In the genomic region with DNA sequence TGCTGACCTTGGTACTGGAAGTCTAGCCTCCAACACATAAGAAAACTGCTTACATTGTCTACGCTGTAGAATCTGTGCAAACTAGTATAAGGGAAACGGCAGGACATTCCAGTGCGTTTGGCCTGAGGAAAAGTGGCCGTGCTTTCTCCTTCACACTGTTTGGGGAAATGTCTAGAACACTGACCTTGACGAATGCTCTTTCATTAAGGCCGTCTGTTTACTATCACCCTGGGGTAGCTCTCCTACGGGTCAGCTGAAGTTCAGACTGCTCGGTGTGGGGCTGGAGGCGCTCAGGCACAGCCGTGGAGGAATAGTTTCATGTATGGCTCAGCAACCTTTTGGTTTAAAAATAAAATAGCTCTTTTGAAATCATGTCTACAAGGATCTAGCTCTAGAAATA, we compare ENCODE assay signal across 11 mouse cellular contexts. TPM values are rescaled to one million over a fixed set of nuclear protein-coding genes. Genes with fewer than 3 reads are reported as not detected.
A peak's percentile ranks its signal among the peaks of the same experiment; 100 is the strongest.
DNase-seq lines count a peak whose midpoint lies in the region; ATAC-seq and TF ChIP-seq lines count a peak whose summit lies in the region.
"Had no signal": no experiment of that assay in that cellular context is flagged by ENCODE, and none has a peak within 500 bp of the region (broad histone marks: within the 10 kb centered on the region; RNA-seq: fewer than 3 reads in every experiment).

No protein-coding gene starts in this region.

- H3K9me3 ChIP-seq in neural tube, embryonic 15.5 days (replicated peaks): no peaks in the 10 kb centered on the region
- no peaks in the 10 kb centered on the region for H3K9me3 ChIP-seq in embryonic facial prominence, embryonic 10.5 days
- no peaks in the 10 kb centered on the region for H3K9me3 ChIP-seq in kidney, embryonic 15.5 days (replicated peaks)
- H3K9me3 ChIP-seq in stomach, postnatal 0 days (ENCODE audit: control insufficient read depth, low read length): no peaks in the 10 kb centered on the region
- H3K9me3 ChIP-seq: G1E; neural tube, embryonic 13.5 days had no signal

- H3K27ac ChIP-seq in neural tube, embryonic 15.5 days (replicated peaks): no peak overlapping the region
- no peak overlapping the region for H3K27ac ChIP-seq in embryonic facial prominence, embryonic 10.5 days (replicated peaks)
- H3K27ac ChIP-seq in kidney, embryonic 15.5 days: no peak overlapping the region
- no peak overlapping the region for H3K27ac ChIP-seq in stomach, postnatal 0 days (replicated peaks)
- H3K27ac ChIP-seq: neural tube, embryonic 13.5 days had no signal

- DNase-seq in neural tube, embryonic 10.5 days (ENCODE audit: extremely low spot score, low spot score): peak; percentile 19
- DNase-seq in embryonic facial prominence, embryonic 10.5 days (ENCODE audit: low spot score): peak; percentile 30
- no peak for DNase-seq in stomach, postnatal 0 days (ENCODE audit: low spot score)
- no peak for DNase-seq in right cerebral cortex, adult 2 months (ENCODE audit: low spot score in 2 of 2)
- no peak for DNase-seq in lung, postnatal 36 days
- DNase-seq: left cerebral cortex, postnatal 4 days; lung, adult 2 months had no signal

- H3K4me3 ChIP-seq in neural tube, embryonic 15.5 days (replicated peaks): no peak overlapping the region
- no peak overlapping the region for H3K4me3 ChIP-seq in embryonic facial prominence, embryonic 10.5 days
- H3K4me3 ChIP-seq in kidney, embryonic 15.5 days (replicated peaks): no peak overlapping the region
- H3K4me3 ChIP-seq in stomach, postnatal 0 days (ENCODE audit: low read depth, low read length): no peak overlapping the region
- H3K4me3 ChIP-seq: neural tube, embryonic 13.5 days had no signal

- no peak for ATAC-seq in neural tube, embryonic 15.5 days (ENCODE audit: low FRiP score)
- ATAC-seq in kidney, embryonic 15.5 days (replicated peaks; ENCODE audit: low FRiP score): peak; percentile 79
- ATAC-seq in stomach, postnatal 0 days (ENCODE audit: low FRiP score, low TSS enrichment): 0 out of 2 replicates have a peak, but pooled peaks have one; percentile 56

- H3K36me3 ChIP-seq in neural tube, embryonic 15.5 days: no peaks in the 10 kb centered on the region
- H3K36me3 ChIP-seq in embryonic facial prominence, embryonic 10.5 days (replicated peaks): no peaks in the 10 kb centered on the region
- no peaks in the 10 kb centered on the region for H3K36me3 ChIP-seq in kidney, embryonic 15.5 days
- no peaks in the 10 kb centered on the region for H3K36me3 ChIP-seq in stomach, postnatal 0 days (ENCODE audit: control insufficient read depth, insufficient read depth, low read length)
- H3K36me3 ChIP-seq: G1E; neural tube, embryonic 13.5 days had no signal

- no peak overlapping the region for H3K4me2 ChIP-seq in neural tube, embryonic 15.5 days
- H3K4me2 ChIP-seq in kidney, embryonic 15.5 days: no peak overlapping the region
- no peak overlapping the region for H3K4me2 ChIP-seq in stomach, postnatal 0 days (replicated peaks; ENCODE audit: low read depth)
- H3K4me2 ChIP-seq: neural tube, embryonic 13.5 days had no signal

- no peak for TF ChIP-seq EP300 in stomach, postnatal 0 days (optimal IDR thresholded peaks at IDR 0.05)

- H3K27me3 ChIP-seq in neural tube, embryonic 15.5 days (replicated peaks): no peaks in the 10 kb centered on the region
- 0 out of 2 replicates have a peak, but pooled peaks cover under 1% of the 10 kb centered on the region for H3K27me3 ChIP-seq in embryonic facial prominence, embryonic 10.5 days (replicated peaks; ENCODE audit: low read depth, poor library complexity, severe bottlenecking)
- no peaks in the 10 kb centered on the region for H3K27me3 ChIP-seq in kidney, embryonic 15.5 days
- H3K27me3 ChIP-seq in stomach, postnatal 0 days (ENCODE audit: control insufficient read depth, insufficient read depth, low read length): no peaks in the 10 kb centered on the region

- no peak overlapping the region for H3K9ac ChIP-seq in neural tube, embryonic 15.5 days (replicated peaks)
- no peak overlapping the region for H3K9ac ChIP-seq in kidney, embryonic 15.5 days
- H3K9ac ChIP-seq in stomach, postnatal 0 days (ENCODE audit: low read length): no peak overlapping the region
- H3K9ac ChIP-seq: neural tube, embryonic 13.5 days had no signal

- no peaks in the 10 kb centered on the region for H3K4me1 ChIP-seq in neural tube, embryonic 15.5 days
- H3K4me1 ChIP-seq in embryonic facial prominence, embryonic 10.5 days: 0 out of 2 replicates have a peak, but pooled peaks cover 11% of the 10 kb centered on the region
- H3K4me1 ChIP-seq in kidney, embryonic 15.5 days: peaks cover 6% of the 10 kb centered on the region; the same call in 1 of the 2 replicates
- no peaks in the 10 kb centered on the region for H3K4me1 ChIP-seq in stomach, postnatal 0 days (replicated peaks; ENCODE audit: control insufficient read depth, insufficient read depth)

- WGBS in neural tube, embryonic 15.5 days: 41% methylated on average over 10 of the region's 10 CpGs
- 50% methylated on average over 10 of the region's 10 CpGs for WGBS in embryonic facial prominence, embryonic 10.5 days
- 17% methylated on average over 10 of the region's 10 CpGs for WGBS in kidney, embryonic 15.5 days
- WGBS in stomach, postnatal 0 days: 19% methylated on average over 10 of the region's 10 CpGs

- TF ChIP-seq CTCF in stomach, postnatal 0 days (IDR thresholded peaks at IDR 0.05; ENCODE audit: low read depth): no peak

RNA-seq across cellular contexts. Expression of a gene that starts 6.5 kb away (rescaled TPM):
- 6.1 and 7.3 TPM in 2 replicates for polyA plus RNA-seq in neural tube, embryonic 15.5 days (2015; fragmentation: Nextera tagmentation; extraction: Ambion mirVana)
- 8.9 and 9.2 TPM in 2 replicates for polyA plus RNA-seq in embryonic facial prominence, embryonic 10.5 days (2016; fragmentation: Nextera tagmentation; extraction: Ambion mirVana)
- 7.4 TPM in 2 replicates for polyA plus RNA-seq in kidney, embryonic 15.5 days (2015; fragmentation: Nextera tagmentation; extraction: Ambion mirVana)
- polyA plus RNA-seq in stomach, postnatal 0 days (2015; fragmentation: Nextera tagmentation; extraction: Ambion mirVana): 3.7 and 4.2 TPM in 2 replicates

Comparison
In these comparisons a context has a peak if more than half of its experiments do, and no peak if none do; other contexts are left out.
1. DNase-seq: peak in neural tube, embryonic 10.5 days (single experiment) and embryonic facial prominence, embryonic 10.5 days (single experiment); none in stomach, postnatal 0 days (single experiment), right cerebral cortex, adult 2 months (0 of 2) and lung, postnatal 36 days (single experiment).